Mouse (Mus musculus) heart, postnatal 4 days (tissue): ENCODE results near the gene Gjc2. TPM values are rescaled to one million over a fixed set of nuclear protein-coding genes. Genes with fewer than 3 reads are reported as not detected.

Experiments
- DNase-seq: peaks from one replicate; pipeline ENCODE4 v3.0.0; 2021
- total RNA-seq, 2 experiments: library from RNA; stranded (reverse); gene quantifications; 2 replicates each; pipeline ENCODE4 v1.2.3; 2021

The Gjc2 gene
- total RNA-seq, 2 experiments from 2014 or later = 0.70 to 0.79 TPM

DNA sequence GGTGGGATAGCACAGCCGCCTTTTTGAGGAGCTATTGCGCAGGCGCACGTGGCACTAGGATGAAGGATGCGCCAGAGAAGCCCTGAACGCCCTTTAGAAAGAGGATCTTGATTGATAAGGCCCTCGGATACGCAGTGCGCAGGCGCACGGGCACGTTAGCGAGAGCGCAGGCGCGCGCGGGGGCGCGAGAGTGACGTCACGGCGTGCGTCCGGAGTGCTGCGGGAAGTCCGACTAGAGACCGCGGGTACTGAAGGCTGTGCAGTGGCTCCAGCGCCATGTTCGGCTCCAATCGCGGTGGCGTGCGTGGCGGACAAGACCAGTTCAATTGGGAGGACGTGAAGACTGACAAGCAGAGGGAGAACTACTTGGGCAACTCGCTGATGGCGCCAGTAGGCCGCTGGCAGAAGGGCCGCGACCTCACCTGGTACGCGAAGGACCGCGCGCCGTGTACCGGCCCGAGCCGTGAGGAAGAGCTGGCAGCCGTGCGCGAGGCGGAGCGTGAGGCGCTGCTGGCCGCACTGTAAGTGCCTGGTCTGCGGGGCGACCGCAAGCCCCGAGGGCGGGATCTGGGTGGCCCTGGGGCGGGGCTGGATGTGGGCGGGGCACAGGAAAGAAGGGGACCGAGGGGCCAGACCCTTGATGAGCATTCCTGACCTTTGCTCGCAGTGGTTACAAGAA is 25.3 kb upstream of the Gjc2 start, which contains the start of gene 2310033P09Rik:
Gene 2310033P09Rik (plus strand): TSS at position 169 of the 679 bp plus-strand sequence.
- peak; percentile 94 for DNase-seq

DNA sequence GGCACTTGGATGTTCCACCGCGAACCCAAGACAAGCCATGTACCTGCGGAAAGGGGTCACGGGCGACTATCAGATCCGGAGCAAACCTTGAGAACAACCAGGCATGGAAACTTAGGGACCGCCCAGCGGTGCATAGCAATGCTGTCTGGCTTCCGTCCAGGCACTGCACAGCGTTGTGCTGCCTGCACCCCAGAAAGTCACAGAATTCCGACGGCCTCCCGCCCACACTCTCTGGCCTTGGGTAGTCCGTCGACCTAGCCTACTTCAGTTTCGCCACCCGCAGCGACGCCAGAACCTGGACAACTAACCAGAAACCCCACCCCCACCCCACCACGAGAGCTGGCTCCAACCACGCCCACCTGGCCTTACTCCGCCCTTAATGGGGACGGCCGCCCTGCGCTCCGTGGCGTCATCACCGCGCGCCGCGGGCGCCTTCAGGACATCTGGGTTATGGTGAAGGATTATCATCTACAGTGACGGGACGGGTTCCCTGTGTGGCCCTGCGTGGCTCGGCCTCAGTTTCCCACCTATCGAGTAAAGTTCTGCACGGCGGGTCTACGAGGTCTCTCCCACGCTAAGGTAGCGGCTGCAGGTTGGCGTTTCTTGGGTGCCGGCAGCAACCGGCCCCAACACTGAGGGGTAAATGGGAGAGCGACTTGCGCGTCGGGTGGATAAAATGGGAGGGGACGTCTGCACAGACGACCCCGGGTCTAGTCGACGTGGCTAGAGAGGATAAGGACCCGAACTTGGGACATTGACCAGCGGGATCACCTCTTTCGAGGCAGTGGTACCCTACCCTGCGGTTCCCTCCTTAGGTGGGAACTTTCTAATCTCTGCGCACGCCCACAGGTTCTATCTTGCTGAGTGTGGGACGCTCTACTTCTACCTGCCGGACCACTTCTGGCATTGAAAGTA is 19.3 kb upstream of the Gjc2 start, which contains the start of gene Mrpl55:
Gene Mrpl55 (plus strand): TSS at position 406 of the 915 bp plus-strand sequence.
- peak; percentile 96 for DNase-seq

DNA sequence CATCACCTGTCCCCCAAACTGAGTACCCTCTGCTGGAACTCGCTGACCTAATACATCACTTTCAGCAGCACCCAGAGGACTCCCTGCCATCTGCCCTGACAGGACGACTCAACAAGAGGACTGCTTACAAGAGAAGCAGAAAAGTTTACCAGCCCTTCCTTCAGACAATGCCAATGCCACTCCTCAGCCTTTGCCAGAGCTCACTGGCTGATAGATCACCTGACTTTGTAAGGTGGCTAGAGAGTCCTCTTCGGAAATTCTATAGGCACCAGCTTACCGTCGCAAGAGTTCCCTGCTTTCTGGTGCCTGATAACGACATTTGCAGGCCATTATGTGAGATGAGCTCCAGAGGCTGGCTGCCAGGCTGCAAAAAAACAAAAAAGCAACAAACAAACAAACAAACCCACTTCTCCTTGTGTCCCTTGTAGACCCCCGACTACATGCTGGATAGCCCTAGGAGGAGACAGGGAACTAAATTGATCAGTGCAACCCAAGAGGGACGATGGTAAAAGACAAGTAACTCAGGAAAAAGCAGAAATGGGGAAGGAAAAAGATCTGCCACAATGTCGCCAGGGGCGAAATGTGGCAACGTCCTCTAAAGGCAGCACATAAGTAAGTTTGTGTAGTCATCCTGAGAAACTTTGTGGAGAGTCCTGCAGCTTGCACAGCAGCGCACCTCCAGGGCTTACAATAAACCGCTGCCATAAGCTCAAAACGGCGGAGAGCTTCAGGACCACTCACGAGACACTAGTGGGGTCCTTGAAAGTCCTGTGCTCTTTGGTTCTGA is 18.4 kb upstream of the Gjc2 start:
- DNase-seq = no peak

GRCm38 (mm10) chr11:59196230-59196629 is 13.2 kb upstream of the Gjc2 start:
- DNase-seq = no peak

DNA sequence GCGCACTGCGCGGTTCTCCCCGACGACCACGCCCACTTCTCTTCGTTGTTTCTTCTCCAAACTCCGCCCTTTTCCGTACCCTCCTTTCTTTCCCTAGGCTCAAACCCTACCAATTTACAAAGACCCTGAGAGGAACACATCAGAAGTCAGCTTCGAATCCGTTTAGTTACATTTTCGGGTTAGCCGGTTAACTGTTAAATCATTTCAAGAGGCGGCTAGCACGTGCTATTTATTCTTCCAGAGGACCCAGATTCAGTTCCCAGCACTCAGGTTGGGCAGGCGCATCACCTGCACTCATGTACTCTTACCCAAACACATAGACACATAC is 9.0 kb upstream of the Gjc2 start, which contains the start of gene Guk1:
Gene Guk1 (minus strand): TSS at position 154 of the 328 bp plus-strand sequence.
- DNase-seq = no peak

DNA sequence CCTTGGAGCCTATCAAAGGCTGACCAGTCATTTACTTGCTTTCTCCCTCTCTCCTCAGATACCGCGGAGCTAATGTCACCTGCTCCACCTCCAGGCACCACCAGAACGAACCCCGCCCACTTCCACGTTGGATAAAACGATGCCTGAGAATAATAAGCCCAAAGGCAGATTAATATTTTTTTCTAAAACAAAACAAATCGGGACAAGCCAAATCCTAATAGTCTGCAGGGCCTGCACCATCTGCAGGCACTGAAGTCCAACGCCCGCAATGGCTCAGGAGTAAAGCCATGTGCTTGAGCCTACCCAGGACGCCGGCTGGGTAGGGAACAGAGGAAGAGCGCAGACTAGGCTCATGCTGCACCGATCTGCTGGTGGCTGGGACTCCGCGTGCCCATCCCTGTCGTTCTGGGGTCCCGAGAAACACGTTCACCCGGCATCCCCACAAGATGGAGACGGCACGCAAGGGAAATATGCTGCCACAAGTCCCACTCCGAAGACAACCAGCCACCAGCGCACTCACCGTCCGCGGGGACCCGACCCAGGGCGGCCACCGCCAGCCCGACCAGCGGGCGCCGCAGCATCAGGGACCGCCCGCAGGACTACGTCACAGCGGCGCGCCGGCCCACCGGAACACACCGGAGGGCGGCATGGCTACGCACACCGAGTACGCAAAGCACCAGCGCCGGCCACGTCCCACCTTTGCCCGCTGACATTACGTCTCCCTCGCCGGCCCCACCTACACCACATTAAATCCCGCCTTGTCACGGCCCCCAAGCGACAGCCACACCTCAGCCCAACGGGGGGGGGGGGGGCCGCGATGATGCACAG is 8.4 kb upstream of the Gjc2 start:
- peak; percentile 91 for DNase-seq

- no peak for DNase-seq
These were observed 4.7 kb upstream of the Gjc2 start for GRCm38 (mm10) chr11:59187706-59188105.

GRCm38 (mm10) chr11:59185490-59185889 is 2.5 kb upstream of the Gjc2 start:
- DNase-seq = no peak

- DNase-seq = peak; percentile 79
These were observed 808 bp upstream of the Gjc2 start for GRCm38 (mm10) chr11:59183821-59184220.

DNA sequence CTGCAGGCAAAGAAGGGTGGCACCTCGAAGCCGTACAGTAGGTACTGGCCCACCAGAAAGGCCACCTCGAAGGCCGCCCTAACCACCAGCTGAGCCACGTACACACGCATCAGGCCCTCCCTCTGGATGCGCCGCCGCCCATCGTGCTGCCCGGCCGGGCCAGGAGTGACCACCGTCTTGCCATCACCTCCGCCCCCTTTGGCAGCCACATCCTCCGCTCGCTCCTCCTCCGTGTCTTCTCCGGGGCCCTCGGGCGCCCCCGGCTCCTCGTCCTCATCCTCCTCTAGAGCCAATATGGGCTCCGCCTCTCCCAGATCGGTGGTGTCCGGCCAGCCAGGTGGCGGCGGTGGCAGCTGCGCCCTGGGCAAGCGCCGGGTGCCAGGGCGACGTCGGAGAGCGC is 6.1 kb downstream of the Gjc2 start:
- DNase-seq = no peak

- DNase-seq = peak; percentile 38
These were observed 6.5 kb downstream of the Gjc2 start for GRCm38 (mm10) chr11:59176475-59176874.

DNA sequence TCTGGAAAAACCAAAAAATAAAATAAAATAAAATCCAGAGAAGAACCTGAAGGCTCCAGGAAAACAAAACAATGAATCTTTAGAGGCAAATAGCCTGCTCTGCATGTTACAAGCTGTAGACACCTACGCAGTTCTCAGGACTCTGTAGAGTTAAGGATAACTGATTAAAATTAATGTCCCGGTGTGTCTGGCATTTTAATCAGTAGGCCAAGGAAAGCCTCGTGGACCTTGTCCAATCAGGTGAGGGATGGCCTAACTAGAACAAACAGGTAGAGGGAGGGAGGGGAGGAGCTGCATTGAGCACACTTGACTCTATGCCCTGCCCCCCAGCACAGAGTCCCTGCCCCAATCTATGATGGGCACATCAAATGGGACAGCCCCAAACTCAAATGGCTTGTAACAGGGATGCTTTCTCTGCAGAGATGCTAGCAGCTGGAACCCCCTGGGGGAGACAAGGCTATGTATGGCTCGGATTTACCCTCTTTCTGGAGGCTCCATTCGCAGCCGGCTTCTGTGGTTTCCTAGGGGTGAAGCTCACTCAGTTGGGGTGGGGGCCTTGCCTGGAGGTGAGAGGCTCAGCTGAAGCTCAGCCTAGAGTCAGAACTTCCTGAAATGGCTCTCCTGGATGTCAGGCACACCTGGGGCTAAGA is 8.7 kb downstream of the Gjc2 start:
- DNase-seq = no peak

DNA sequence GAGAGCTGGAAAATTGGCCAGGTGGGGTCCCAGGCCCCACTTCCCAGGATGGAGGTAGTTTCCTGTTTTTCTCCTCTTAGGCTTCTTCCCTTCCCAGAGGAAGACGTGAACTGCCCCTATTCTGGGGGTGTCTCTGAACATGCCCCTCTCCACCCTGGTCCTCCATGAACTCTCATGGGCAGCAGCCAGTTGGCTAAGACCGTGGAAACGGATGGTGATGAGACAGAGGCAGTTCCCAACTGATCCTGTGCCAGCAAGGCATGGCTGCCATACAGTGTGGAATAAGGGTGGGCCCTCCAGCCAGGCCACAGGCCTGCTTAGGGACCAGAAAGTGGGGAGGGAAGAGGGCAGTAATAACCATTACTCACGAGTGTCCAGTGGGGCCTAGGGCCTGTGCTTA is 12.5 kb downstream of the Gjc2 start:
- no peak for DNase-seq

GRCm38 (mm10) chr11:59169807-59170206 is 13.2 kb downstream of the Gjc2 start:
- no peak for DNase-seq

- DNase-seq = no peak
These were observed 17.3 kb downstream of the Gjc2 start for GRCm38 (mm10) chr11:59165616-59166241.

GRCm38 (mm10) chr11:59164384-59164783 is 18.6 kb downstream of the Gjc2 start:
- no peak for DNase-seq

- peak; percentile 97 for DNase-seq
These were observed 19.5 kb downstream of the Gjc2 start, which contains the start of gene Iba57 for GRCm38 (mm10) chr11:59163255-59164236. Gene Iba57, minus strand, starts transcription at chr11:59163739.

GRCm38 (mm10) chr11:59162443-59163254 is 20.4 kb downstream of the Gjc2 start:
- peak; percentile 38 for DNase-seq
